Mouse (Mus musculus) heart, adult 2 months (tissue): ENCODE measurements around the gene Cd274.
"Not testable (repeated sequence)": the region's sequence is repeated elsewhere in the genome, so short reads cannot be mapped to it uniquely, and the experiment has no call there.

ENCODE experiments used
- CTCF ChIP-seq: fragments of 200-600 bp; IDR thresholded peaks from 2 replicates; pipeline ENCODE4 v1.8.1; 2022; ENCODE audit warnings: antibody characterized with exemption, mild to moderate bottlenecking, moderate library complexity
- EP300 ChIP-seq: fragments of 200-500 bp; IDR thresholded peaks from 2 replicates; pipeline ENCODE4 v1.6.1; 2011; ENCODE audit warnings: low read depth, low read length, control low read depth; ENCODE audit not compliant: insufficient read depth
- POLR2A ChIP-seq: fragments of 200-500 bp; IDR thresholded peaks from 2 replicates; pipeline ENCODE4 v1.6.1; 2011; ENCODE audit warnings: mild to moderate bottlenecking, low read depth, low read length, control low read depth; ENCODE audit not compliant: insufficient read depth

DNA sequence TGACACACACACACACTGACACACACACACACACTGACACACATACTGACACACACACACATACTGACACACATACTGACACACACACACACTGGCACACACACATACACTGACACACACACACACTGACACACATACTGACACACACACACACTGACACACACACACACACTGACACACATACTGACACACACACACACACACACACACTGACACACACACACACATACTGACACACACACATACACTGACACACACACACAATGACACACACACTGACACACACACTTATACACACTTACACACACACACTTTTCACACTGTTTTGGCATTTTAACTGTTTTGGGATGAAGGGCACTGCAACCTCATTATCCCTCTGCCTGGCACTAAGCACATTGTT lies 47.7 kb downstream of the Cd274 start:
- not testable (repeated sequence) for TF ChIP-seq POLR2A, CTCF, EP300
